Mouse (Mus musculus): ENCODE data around the gene Akt1. TPM values are rescaled to one million over a fixed set of nuclear protein-coding genes. Genes with fewer than 3 reads are reported as not detected.

Gene Akt1
- total and polyA plus RNA-seq, 3 experiments = 66.6 to 144 (median 74.4) TPM

GRCm38 (mm10) chr12:112696806-112697425 is 22.2 kb upstream of the Akt1 start:
- H3K27me3 ChIP-seq (replicated peaks) = peaks cover 12% of the 10 kb centered on the region
- in situ Hi-C loops (cut with MboI; ENCODE audit: low pct_ligation_motif_present, low pct_unique_long_range_greater_than_20kb, low sequenced_read_pairs) (no loop called here), dilution Hi-C loops (cut with MboI; ENCODE audit: extremely low pct_ligation_motif_present, extremely low pct_unique_long_range_greater_than_20kb, low sequenced_read_pairs) (no loop called here)
- no peak overlapping the region for H3K4me2 ChIP-seq (ENCODE audit: insufficient read depth, low read depth, poor library complexity, severe bottlenecking)
- no peaks in the 10 kb centered on the region for H3K79me2 ChIP-seq (replicated peaks; ENCODE audit: control insufficient read depth, extremely low read depth, insufficient read depth, poor library complexity, severe bottlenecking)
- no peak overlapping the region for H3K27ac ChIP-seq (ENCODE audit: insufficient read depth, low read depth)
- H3K4me1 ChIP-seq (ENCODE audit: control insufficient read depth in 1 of 2, insufficient read depth in 2 of 2) = peaks cover 9 to 20% of the 10 kb centered on the region in 2 experiments
- H3K4me3 ChIP-seq (replicated peaks in 1 of 3; ENCODE audit: low read depth in 2 of 3, low read length in 2 of 3, poor library complexity in 1 of 3) = no peak overlapping the region
- TF ChIP-seq SIN3A (IDR thresholded peaks at IDR 0.05; ENCODE audit: low read length) (no peak), ZMIZ1 (IDR thresholded peaks at IDR 0.05; ENCODE audit: low read depth, low read length) (no peak), GABPA (IDR thresholded peaks at IDR 0.05; ENCODE audit: insufficient replicate concordance, low read depth, low read length) (no peak), KAT2A (IDR thresholded peaks at IDR 0.05; ENCODE audit: insufficient replicate concordance, low read length) (no peak)
- no peak for DNase-seq (ENCODE audit: extremely low read depth)
- no peaks in the 10 kb centered on the region for H3K9me3 ChIP-seq (replicated peaks; ENCODE audit: low read length)
- H3K9ac ChIP-seq (ENCODE audit: insufficient read depth, low read depth) = no peak overlapping the region
- peaks cover 0 to 5% of the 10 kb centered on the region in 2 experiments for H3K36me3 ChIP-seq (replicated peaks in 1 of 2; ENCODE audit: control insufficient read depth in 1 of 2, insufficient read depth in 1 of 2, low read length in 1 of 2)

- no peak overlapping the region for H3K27ac ChIP-seq (ENCODE audit: insufficient read depth, low read depth)
- dilution Hi-C loops (cut with MboI; ENCODE audit: extremely low pct_ligation_motif_present, extremely low pct_unique_long_range_greater_than_20kb, low sequenced_read_pairs) (no loop called here), in situ Hi-C loops (cut with MboI; ENCODE audit: low pct_ligation_motif_present, low pct_unique_long_range_greater_than_20kb, low sequenced_read_pairs) (no loop called here)
- peaks cover 10% of the 10 kb centered on the region for H3K27me3 ChIP-seq (replicated peaks)
- peaks cover 0 to 25% of the 10 kb centered on the region in 2 experiments for H3K36me3 ChIP-seq (replicated peaks in 1 of 2; ENCODE audit: control insufficient read depth in 1 of 2, insufficient read depth in 1 of 2, low read length in 1 of 2)
- TF ChIP-seq HCFC1 (IDR thresholded peaks at IDR 0.05; ENCODE audit: low read depth, low read length) (no peak), IRF4 (IDR thresholded peaks at IDR 0.05; ENCODE audit: low read depth, low read length) (no peak), E2F4 (IDR thresholded peaks at IDR 0.05; ENCODE audit: insufficient replicate concordance, low read depth, low read length) (no peak), MYC (IDR thresholded peaks at IDR 0.05; ENCODE audit: low read depth, low read length) (no peak), ETS1 (conservative IDR thresholded peaks at IDR 0.05; ENCODE audit: low read depth, low read length) (no peak), SIN3A (IDR thresholded peaks at IDR 0.05; ENCODE audit: low read length) (no peak), ZNF384 (IDR thresholded peaks at IDR 0.05; ENCODE audit: low read depth, low read length) (no peak), PAX5 (IDR thresholded peaks at IDR 0.05; ENCODE audit: low read length) (no peak), CHD1 (IDR thresholded peaks at IDR 0.05; ENCODE audit: low read depth, low read length) (no peak), CHD2 (IDR thresholded peaks at IDR 0.05; ENCODE audit: low read length) (no peak), MAZ (IDR thresholded peaks at IDR 0.05; ENCODE audit: low read depth, low read length) (no peak), ZC3H11A (IDR thresholded peaks at IDR 0.05; ENCODE audit: low read depth, low read length) (no peak)
- H3K4me1 ChIP-seq (ENCODE audit: control insufficient read depth in 1 of 2, insufficient read depth in 2 of 2) = peaks cover 9 to 26% of the 10 kb centered on the region in 2 experiments
- no peaks in the 10 kb centered on the region for H3K79me2 ChIP-seq (replicated peaks; ENCODE audit: control insufficient read depth, extremely low read depth, insufficient read depth, poor library complexity, severe bottlenecking)
- H3K9ac ChIP-seq (ENCODE audit: insufficient read depth, low read depth) = peak overlapping the region; percentile 89
- DNase-seq (ENCODE audit: extremely low read depth) = no peak
- no peaks in the 10 kb centered on the region for H3K9me3 ChIP-seq (replicated peaks; ENCODE audit: low read length)
- H3K4me2 ChIP-seq (ENCODE audit: insufficient read depth, low read depth, poor library complexity, severe bottlenecking) = peak overlapping the region; percentile 60
- H3K4me3 ChIP-seq (replicated peaks in 1 of 3; ENCODE audit: low read depth in 2 of 3, low read length in 2 of 3, poor library complexity in 1 of 3) = peak overlapping the region; percentile 79 to 88 (median 81)
Measured at GRCm38 (mm10) chr12:112694127-112694475, 19.4 kb upstream of the Akt1 start.

Data from CH12.LX (cell line).